Mouse (Mus musculus): Measurements from ENCODE around the gene Chd5. TPM values are rescaled to one million over a fixed set of nuclear protein-coding genes. Genes with fewer than 3 reads are reported as not detected.

Gene Chd5
- total and polyA plus RNA-seq, 2 experiments from 2014 or later: 0.03 to 0.11 TPM

- no peak overlapping the region for H3K9ac ChIP-seq (replicated peaks; ENCODE audit: low read depth, low read length)
- DNase-seq (ENCODE audit: low spot score) (no peak), ATAC-seq (ENCODE audit: insufficient read depth, low read depth) (no peak)
- no peak for TF ChIP-seq CTCF (IDR thresholded peaks at IDR 0.05; ENCODE audit: low read depth)
- no peak for TF ChIP-seq EP300 (IDR thresholded peaks at IDR 0.05; ENCODE audit: low read depth)
- no peaks in the 10 kb centered on the region for H3K36me3 ChIP-seq (replicated peaks; ENCODE audit: control insufficient read depth, insufficient read depth, low read length)
- peaks cover 47% of the 10 kb centered on the region for H3K27me3 ChIP-seq (ENCODE audit: control insufficient read depth, insufficient read depth, low read length)
- no peaks in the 10 kb centered on the region for H3K9me3 ChIP-seq (replicated peaks; ENCODE audit: control insufficient read depth, low read length)
- no peaks in the 10 kb centered on the region for H3K4me1 ChIP-seq (ENCODE audit: control insufficient read depth, insufficient read depth)
- H3K27ac ChIP-seq (ENCODE audit: low read depth): no peak overlapping the region
- no peak overlapping the region for H3K4me3 ChIP-seq (ENCODE audit: low read depth, low read length)
- 26% methylated on average over 8 of the region's 8 CpGs for WGBS
- no peak overlapping the region for H3K4me2 ChIP-seq (ENCODE audit: low read depth, low read length)
These were observed 12.4 kb downstream of the Chd5 start for GRCm38 (mm10) chr4:152350722-152351421.

- Histone ChIP-seq H3K4me2 (ENCODE audit: low read depth, low read length) (no peak overlapping the region), H3K4me3 (ENCODE audit: low read depth, low read length) (no peak overlapping the region), H3K27ac (ENCODE audit: low read depth) (no peak overlapping the region), H3K9me3 (replicated peaks; ENCODE audit: control insufficient read depth, low read length) (no peaks in the 10 kb centered on the region), H3K27me3 (ENCODE audit: control insufficient read depth, insufficient read depth, low read length) (peaks cover 44% of the 10 kb centered on the region), H3K9ac (replicated peaks; ENCODE audit: low read depth, low read length) (no peak overlapping the region), H3K36me3 (replicated peaks; ENCODE audit: control insufficient read depth, insufficient read depth, low read length) (no peaks in the 10 kb centered on the region), H3K4me1 (ENCODE audit: control insufficient read depth, insufficient read depth) (no peaks in the 10 kb centered on the region)
- TF ChIP-seq EP300 (IDR thresholded peaks at IDR 0.05; ENCODE audit: low read depth) (no peak), CTCF (IDR thresholded peaks at IDR 0.05; ENCODE audit: low read depth) (no peak)
- WGBS: 13% methylated on average over 14 of the region's 14 CpGs
- DNase-seq (ENCODE audit: low spot score) (no peak), ATAC-seq (ENCODE audit: insufficient read depth, low read depth) (no peak)
These were observed 13.2 kb downstream of the Chd5 start for GRCm38 (mm10) chr4:152351422-152352305.

- no peaks in the 10 kb centered on the region for H3K36me3 ChIP-seq (replicated peaks; ENCODE audit: control insufficient read depth, insufficient read depth, low read length)
- H3K27ac ChIP-seq (ENCODE audit: low read depth): no peak overlapping the region
- no peak overlapping the region for H3K4me3 ChIP-seq (ENCODE audit: low read depth, low read length)
- 74% methylated on average over 14 of the region's 14 CpGs for WGBS
- DNase-seq (ENCODE audit: low spot score) (no peak), ATAC-seq (ENCODE audit: insufficient read depth, low read depth) (no peak)
- H3K9me3 ChIP-seq (replicated peaks; ENCODE audit: control insufficient read depth, low read length): no peaks in the 10 kb centered on the region
- H3K4me2 ChIP-seq (ENCODE audit: low read depth, low read length): no peak overlapping the region
- TF ChIP-seq CTCF (IDR thresholded peaks at IDR 0.05; ENCODE audit: low read depth): no peak
- TF ChIP-seq EP300 (IDR thresholded peaks at IDR 0.05; ENCODE audit: low read depth): no peak
- H3K9ac ChIP-seq (replicated peaks; ENCODE audit: low read depth, low read length): no peak overlapping the region
- peaks cover 36% of the 10 kb centered on the region for H3K27me3 ChIP-seq (ENCODE audit: control insufficient read depth, insufficient read depth, low read length)
- H3K4me1 ChIP-seq (ENCODE audit: control insufficient read depth, insufficient read depth): no peaks in the 10 kb centered on the region
These were observed 15.6 kb downstream of the Chd5 start for GRCm38 (mm10) chr4:152353886-152354637.

GRCm38 (mm10) chr4:152355672-152356071, 17.2 kb downstream of the Chd5 start:
- no peak for TF ChIP-seq CTCF (IDR thresholded peaks at IDR 0.05; ENCODE audit: low read depth)
- TF ChIP-seq EP300 (IDR thresholded peaks at IDR 0.05; ENCODE audit: low read depth): no peak
- H3K4me1 ChIP-seq (ENCODE audit: control insufficient read depth, insufficient read depth): no peaks in the 10 kb centered on the region
- ATAC-seq (ENCODE audit: insufficient read depth, low read depth) (no peak), DNase-seq (ENCODE audit: low spot score) (no peak)
- peaks cover 35% of the 10 kb centered on the region for H3K27me3 ChIP-seq (ENCODE audit: control insufficient read depth, insufficient read depth, low read length)
- H3K9me3 ChIP-seq (replicated peaks; ENCODE audit: control insufficient read depth, low read length): no peaks in the 10 kb centered on the region
- no peak overlapping the region for H3K4me3 ChIP-seq (ENCODE audit: low read depth, low read length)
- H3K4me2 ChIP-seq (ENCODE audit: low read depth, low read length): no peak overlapping the region
- no peak overlapping the region for H3K9ac ChIP-seq (replicated peaks; ENCODE audit: low read depth, low read length)
- no peak overlapping the region for H3K27ac ChIP-seq (ENCODE audit: low read depth)
- H3K36me3 ChIP-seq (replicated peaks; ENCODE audit: control insufficient read depth, insufficient read depth, low read length): no peaks in the 10 kb centered on the region
- WGBS: 70% methylated on average over 7 of the region's 7 CpGs

DNA sequence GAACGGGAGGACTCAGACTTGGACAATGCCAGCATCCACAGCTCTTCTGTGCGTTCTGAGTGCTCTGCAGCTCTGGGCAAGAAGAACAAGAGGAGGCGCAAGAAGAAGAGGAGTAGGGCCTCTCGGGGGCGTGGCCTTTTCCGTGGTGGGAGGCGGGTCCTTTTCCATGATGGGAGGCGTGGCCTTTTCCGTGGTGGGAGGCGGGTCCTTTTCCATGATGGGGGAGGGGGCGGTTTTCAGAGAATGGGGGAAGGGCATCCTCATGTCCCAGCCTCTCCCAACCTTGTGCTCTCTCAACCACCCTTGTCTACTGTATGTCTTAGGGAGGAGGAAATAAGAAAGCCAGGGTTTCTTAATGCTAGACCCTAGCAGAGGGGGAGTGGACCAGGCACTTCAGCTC, 21.2 kb downstream of the Chd5 start:
- Histone ChIP-seq H3K27ac (ENCODE audit: low read depth) (no peak overlapping the region), H3K4me3 (ENCODE audit: low read depth, low read length) (no peak overlapping the region), H3K36me3 (replicated peaks; ENCODE audit: control insufficient read depth, insufficient read depth, low read length) (no peaks in the 10 kb centered on the region), H3K4me1 (ENCODE audit: control insufficient read depth, insufficient read depth) (no peaks in the 10 kb centered on the region), H3K9ac (replicated peaks; ENCODE audit: low read depth, low read length) (no peak overlapping the region), H3K27me3 (ENCODE audit: control insufficient read depth, insufficient read depth, low read length) (peaks cover 26% of the 10 kb centered on the region), H3K9me3 (replicated peaks; ENCODE audit: control insufficient read depth, low read length) (no peaks in the 10 kb centered on the region), H3K4me2 (ENCODE audit: low read depth, low read length) (no peak overlapping the region)
- WGBS: 8% methylated on average over 9 of the region's 11 CpGs
- TF ChIP-seq CTCF (IDR thresholded peaks at IDR 0.05; ENCODE audit: low read depth) (no peak), EP300 (IDR thresholded peaks at IDR 0.05; ENCODE audit: low read depth) (no peak)
- ATAC-seq (ENCODE audit: insufficient read depth, low read depth): no peak
- DNase-seq (ENCODE audit: low spot score): no peak

All from heart, postnatal 0 days (tissue).